Mouse (Mus musculus): ENCODE measurements around the gene Slc11a2. TPM values are rescaled to one million over a fixed set of nuclear protein-coding genes. Genes with fewer than 3 reads are reported as not detected.

Gene Slc11a2
- polyA plus RNA-seq, 1 experiment: 8.8 TPM

- no peak for TF ChIP-seq GATA1 (IDR thresholded peaks at IDR 0.05; ENCODE audit: low read length)
These were observed 29.3 kb downstream of the Slc11a2 start for GRCm38 (mm10) chr15:100395561-100395960.

GRCm38 (mm10) chr15:100393016-100393415, 31.9 kb downstream of the Slc11a2 start:
- TF ChIP-seq GATA1 (IDR thresholded peaks at IDR 0.05; ENCODE audit: low read length): no peak

GRCm38 (mm10) chr15:100391599-100391998, 33.3 kb downstream of the Slc11a2 start:
- no peak for TF ChIP-seq GATA1 (IDR thresholded peaks at IDR 0.05; ENCODE audit: low read length)

GRCm38 (mm10) chr15:100391066-100391465, 33.8 kb downstream of the Slc11a2 start:
- no peak for TF ChIP-seq GATA1 (IDR thresholded peaks at IDR 0.05; ENCODE audit: low read length)

- TF ChIP-seq GATA1 (IDR thresholded peaks at IDR 0.05; ENCODE audit: low read length): no peak
These were observed 36.0 kb downstream of the Slc11a2 start for GRCm38 (mm10) chr15:100388886-100389285.

- no peak for TF ChIP-seq GATA1 (IDR thresholded peaks at IDR 0.05; ENCODE audit: low read length)
These were observed 36.5 kb downstream of the Slc11a2 start for GRCm38 (mm10) chr15:100388224-100388835.

GRCm38 (mm10) chr15:100387544-100388223, 37.2 kb downstream of the Slc11a2 start:
- TF ChIP-seq GATA1 (IDR thresholded peaks at IDR 0.05; ENCODE audit: low read length): no peak

- no peak for TF ChIP-seq GATA1 (IDR thresholded peaks at IDR 0.05; ENCODE audit: low read length)
These were observed 39.2 kb downstream of the Slc11a2 start for GRCm38 (mm10) chr15:100385705-100386104.

- TF ChIP-seq GATA1 (IDR thresholded peaks at IDR 0.05; ENCODE audit: low read length): no peak
These were observed 44.8 kb downstream of the Slc11a2 start for GRCm38 (mm10) chr15:100380104-100380503.

- no peak for TF ChIP-seq GATA1 (IDR thresholded peaks at IDR 0.05; ENCODE audit: low read length)
These were observed 45.2 kb downstream of the Slc11a2 start for GRCm38 (mm10) chr15:100379658-100380057.

GRCm38 (mm10) chr15:100375066-100375465, 49.8 kb downstream of the Slc11a2 start:
- no peak for TF ChIP-seq GATA1 (IDR thresholded peaks at IDR 0.05; ENCODE audit: low read length)

- TF ChIP-seq GATA1 (IDR thresholded peaks at IDR 0.05; ENCODE audit: low read length): no peak
These were observed 57.8 kb downstream of the Slc11a2 start for GRCm38 (mm10) chr15:100367119-100367518.

GRCm38 (mm10) chr15:100364242-100364641, 60.6 kb downstream of the Slc11a2 start, which contains the start of gene Higd1c:
Higd1c (plus strand) TSS chr15:100364542.
- no peak for TF ChIP-seq GATA1 (IDR thresholded peaks at IDR 0.05; ENCODE audit: low read length)

- TF ChIP-seq GATA1 (IDR thresholded peaks at IDR 0.05; ENCODE audit: low read length): no peak
These were observed 69.0 kb downstream of the Slc11a2 start for GRCm38 (mm10) chr15:100355876-100356275.

- TF ChIP-seq GATA1 (IDR thresholded peaks at IDR 0.05; ENCODE audit: low read length): no peak
These were observed 72.1 kb downstream of the Slc11a2 start, which contains the start of the genes Methig1 and Mettl7a2 for GRCm38 (mm10) chr15:100352711-100353250. Methig1 (plus strand) TSS chr15:100353149. Mettl7a2 (plus strand) TSS chr15:100353200.

GRCm38 (mm10) chr15:100351501-100352060, 73.3 kb downstream of the Slc11a2 start:
- no peak for TF ChIP-seq GATA1 (IDR thresholded peaks at IDR 0.05; ENCODE audit: low read length)

All from G1E-ER4 (cell line).